Mouse (Mus musculus) R1 (cell line): ENCODE measurements around the gene Epor.
A peak's percentile ranks its signal among the peaks of the same experiment; 100 is the strongest.

Experiments
- DNase-seq: peaks from one replicate; pipeline ENCODE4 v3.0.0-alpha.2; 2018; ENCODE audit warnings: low read depth, low spot score

Gene Epor

DNA sequence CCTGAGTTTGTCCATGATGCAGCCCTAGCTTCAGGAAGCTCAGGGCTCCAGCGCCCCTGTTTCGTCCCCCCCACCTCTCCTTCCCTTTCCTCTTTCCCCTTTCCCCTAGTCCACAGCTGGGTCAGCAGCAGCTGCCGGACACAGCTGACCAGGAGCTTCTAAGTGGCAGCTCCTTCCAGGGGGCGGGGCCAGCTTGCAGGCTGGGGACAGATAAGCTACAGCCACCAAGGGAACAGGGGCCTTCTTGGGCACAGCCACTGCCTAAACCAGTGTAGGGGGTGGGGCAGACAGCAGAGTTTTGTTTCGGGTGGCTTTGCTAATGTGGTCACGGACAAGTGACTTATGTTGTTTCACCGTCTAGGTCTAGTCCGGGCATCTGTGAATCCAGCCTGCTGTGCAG is at the start of gene Epor:
TSS of gene Epor (minus strand) at position 90 of the 400 bp plus-strand sequence.
- no peak for DNase-seq

DNA sequence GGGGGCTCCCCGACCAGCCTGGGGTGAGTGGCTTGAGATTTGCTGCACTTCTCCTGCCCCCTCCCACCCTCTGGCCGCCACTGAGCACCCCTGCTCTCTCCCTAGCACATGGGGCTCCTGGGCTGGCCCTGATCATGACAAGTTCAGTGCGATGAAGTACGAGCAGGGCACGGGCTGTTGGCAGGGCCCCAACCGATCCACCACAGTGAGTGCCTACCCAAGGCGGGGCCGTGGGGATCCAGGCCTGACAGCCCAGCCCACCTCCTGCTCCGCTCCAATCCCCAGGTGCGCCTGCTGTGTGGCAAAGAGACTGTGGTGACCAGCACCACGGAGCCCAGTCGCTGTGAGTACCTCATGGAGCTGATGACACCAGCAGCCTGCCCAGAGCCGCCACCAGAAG is 49.4 kb upstream of the Epor start:
- DNase-seq, result no peak

GRCm38 (mm10) chr9:22011055-22011454 is 47.7 kb upstream of the Epor start:
- no peak for DNase-seq

- DNase-seq, result no peak
Measured at GRCm38 (mm10) chr9:22004546-22004945, 41.2 kb upstream of the Epor start.

DNA sequence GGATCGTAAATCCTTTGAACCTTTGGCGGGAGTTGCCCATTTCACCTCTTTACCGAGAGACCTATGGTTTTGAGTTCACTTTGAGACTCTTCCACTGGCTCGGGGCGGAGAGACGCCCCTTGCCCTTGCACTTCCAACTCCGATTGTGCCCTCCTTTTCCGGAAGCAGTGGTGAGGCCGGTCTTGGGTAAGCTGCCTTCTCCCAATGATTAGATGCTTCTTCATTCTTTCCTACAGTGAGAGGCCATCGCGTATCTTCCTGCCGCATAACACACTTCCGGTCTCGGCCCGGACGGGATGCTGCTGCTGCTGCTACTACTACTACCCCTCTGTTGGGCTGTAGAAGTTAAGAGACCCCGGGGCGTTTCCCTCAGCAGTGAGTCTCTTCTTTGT is 39.9 kb upstream of the Epor start:
- DNase-seq, result no peak

- peak; percentile 100 for DNase-seq
Measured at GRCm38 (mm10) chr9:22002194-22003162, 39.2 kb upstream of the Epor start, which contains the start of the genes Ccdc151 and Prkcsh. Gene Ccdc151, minus strand, starts transcription at chr9:22002634. Gene Prkcsh, plus strand, starts transcription at chr9:22002806.

DNA sequence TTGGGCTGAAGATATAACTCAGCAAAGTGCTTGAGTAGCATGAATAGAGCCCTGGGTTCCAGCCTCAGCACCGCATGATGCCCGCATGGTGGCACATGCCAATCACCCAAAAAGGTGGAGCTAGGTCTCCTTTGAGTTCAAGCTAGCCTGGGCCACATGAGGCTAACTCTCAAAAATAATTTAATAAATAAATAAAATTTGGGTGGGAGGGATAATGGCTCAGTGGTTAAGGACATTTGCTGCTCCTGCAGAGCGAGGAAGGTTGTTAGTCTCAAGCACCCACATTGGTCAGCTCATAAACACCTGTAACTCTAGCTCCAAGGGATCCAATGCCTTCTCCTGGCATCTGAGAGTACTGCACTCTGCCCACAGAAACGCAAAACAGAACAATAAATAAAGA is 38.3 kb upstream of the Epor start:
- peak; percentile 34 for DNase-seq

DNA sequence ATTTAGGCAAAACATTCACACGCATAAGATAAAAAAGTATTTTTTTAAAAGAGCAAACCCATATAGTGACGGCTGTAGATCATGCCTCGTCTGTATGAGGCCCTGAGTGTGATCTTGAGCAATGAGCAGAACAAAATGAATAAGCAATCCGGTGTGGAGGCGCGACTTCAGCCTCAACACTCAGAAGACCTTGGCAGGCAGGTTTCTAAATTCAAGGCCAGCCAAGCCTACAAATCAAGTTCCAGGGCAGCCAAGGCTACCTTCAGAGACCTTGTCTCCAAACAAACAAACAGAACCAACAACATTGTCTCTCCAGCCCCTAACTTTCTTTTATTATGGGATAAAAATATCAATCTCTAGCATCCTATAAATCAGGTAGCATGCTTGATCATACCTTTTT is 37.0 kb upstream of the Epor start:
- DNase-seq, result no peak

GRCm38 (mm10) chr9:21996178-21996867 is 33.0 kb upstream of the Epor start:
- DNase-seq, result no peak

- no peak for DNase-seq
Measured at GRCm38 (mm10) chr9:21992227-21992626, 28.9 kb upstream of the Epor start.

- DNase-seq, result no peak
Measured at GRCm38 (mm10) chr9:21989230-21990110, 26.2 kb upstream of the Epor start, which contains the start of gene Rgl3. Gene Rgl3, minus strand, starts transcription at chr9:21989446.

- peak; percentile 24 for DNase-seq
Measured at GRCm38 (mm10) chr9:21988421-21989101, 25.3 kb upstream of the Epor start.

DNA sequence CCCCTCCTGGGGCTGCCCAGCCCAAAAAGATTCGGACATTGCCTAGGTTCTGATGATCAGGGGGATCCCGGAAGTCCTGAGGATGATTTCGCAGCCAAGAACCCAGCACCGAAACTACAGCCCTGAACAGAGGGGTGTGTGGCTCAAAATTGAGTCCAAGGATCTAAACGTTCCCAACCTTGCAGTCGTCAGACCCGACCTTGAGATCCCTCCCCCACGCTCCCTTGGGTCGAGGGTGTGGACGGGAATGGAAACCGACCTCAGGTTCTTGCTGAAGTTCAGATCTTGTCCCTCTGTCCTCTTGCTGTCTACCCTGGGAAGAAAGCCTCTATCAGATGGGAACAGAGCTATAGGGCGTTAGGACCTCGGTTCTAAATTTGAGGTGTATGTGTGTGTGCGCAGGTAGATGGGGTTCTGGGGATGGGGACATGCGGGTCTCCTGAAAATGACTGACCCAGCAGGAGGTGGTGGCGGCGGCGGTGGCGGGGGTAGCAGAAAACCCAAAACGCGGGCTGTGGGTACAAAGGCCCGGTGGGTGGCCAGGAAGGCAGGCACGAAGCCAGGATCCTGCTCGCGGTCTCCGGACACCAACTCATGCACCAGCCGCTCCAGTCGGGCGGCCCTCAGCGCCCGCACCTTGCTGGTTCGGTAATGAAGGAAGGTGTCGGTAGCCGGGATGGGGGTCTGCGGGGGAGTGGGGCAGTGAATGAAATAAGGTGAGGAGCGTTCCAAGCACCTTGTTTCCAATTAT is 24.5 kb upstream of the Epor start:
- peak; percentile 28 for DNase-seq

- no peak for DNase-seq
Measured at GRCm38 (mm10) chr9:21983911-21984310, 20.6 kb upstream of the Epor start.

DNA sequence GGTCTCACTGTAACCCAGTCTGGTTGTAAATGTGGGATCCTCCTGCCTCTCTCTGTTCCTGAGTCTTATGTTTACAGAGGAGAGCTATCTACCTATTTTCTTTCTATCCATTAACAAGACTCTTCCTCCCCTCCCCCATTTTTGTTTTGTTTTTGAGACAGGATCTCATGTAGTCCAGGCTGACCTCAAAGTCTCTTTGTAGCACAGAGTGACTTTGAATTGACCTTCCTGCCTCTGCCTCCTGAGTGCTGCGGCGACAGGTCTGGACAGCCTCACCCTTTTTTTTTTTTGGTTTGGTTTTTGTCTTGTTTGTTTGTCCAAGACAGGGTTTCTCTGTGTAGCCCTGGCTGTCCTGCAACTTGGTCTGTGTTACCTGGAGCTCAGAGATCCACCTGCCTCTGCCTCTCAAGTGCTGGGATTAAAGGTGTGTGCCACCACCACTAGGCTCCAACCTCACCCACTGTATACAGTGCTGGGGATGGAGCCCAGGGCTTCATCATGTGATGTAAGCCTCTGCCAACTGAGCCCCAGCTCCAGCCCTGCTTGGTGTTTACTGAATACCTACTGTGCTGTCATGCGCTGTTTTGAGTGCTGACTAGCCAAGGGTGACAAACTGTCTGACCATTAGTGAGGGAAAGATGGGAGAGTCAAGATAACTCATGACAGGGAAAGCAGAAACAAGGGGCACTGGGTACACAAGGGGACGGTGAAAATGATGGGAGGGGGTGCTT is 15.3 kb upstream of the Epor start:
- DNase-seq, result peak; percentile 62

DNA sequence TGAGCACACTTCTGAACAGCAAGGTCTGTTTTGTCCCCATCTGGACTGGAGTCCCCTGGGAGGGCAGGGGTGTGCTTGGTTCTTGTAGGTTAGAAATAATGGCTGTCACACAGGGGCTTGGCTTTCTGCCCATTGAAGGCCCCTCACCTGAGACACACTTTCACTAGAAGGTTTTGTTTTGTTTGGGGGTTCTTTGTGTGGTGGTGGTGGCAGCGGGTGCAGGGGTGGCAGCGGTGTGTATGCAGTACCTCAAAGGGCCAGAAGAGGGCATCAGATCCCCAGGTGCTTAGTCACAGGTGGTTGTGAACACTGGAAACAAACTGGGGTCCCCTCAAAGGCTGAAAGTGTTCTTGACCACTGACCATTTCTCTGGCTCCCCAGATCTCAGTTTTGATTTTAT is 14.7 kb upstream of the Epor start:
- DNase-seq, result peak; percentile 49

GRCm38 (mm10) chr9:21977331-21977730 is 14.0 kb upstream of the Epor start:
- no peak for DNase-seq

GRCm38 (mm10) chr9:21976626-21977175 is 13.4 kb upstream of the Epor start:
- DNase-seq, result no peak

- no peak for DNase-seq
Measured at GRCm38 (mm10) chr9:21969304-21969703, 6.0 kb upstream of the Epor start.
